Mouse (Mus musculus) macrophage (primary cell): ENCODE measurements around the gene Ppp2r5d. TPM values are rescaled to one million over a fixed set of nuclear protein-coding genes. Genes with fewer than 3 reads are reported as not detected.

ENCODE experiments used
- H3K27ac ChIP-seq: fragments of 350-480 bp; formaldehyde crosslinking; 2 replicates; pipeline ENCODE4 v1.9.0; 2021
- H3K36me3 ChIP-seq: fragments of 350-480 bp; formaldehyde crosslinking; 2 replicates; pipeline ENCODE4 v1.9.0; 2021; ENCODE audit errors: inconsistent target
- H3K4me3 ChIP-seq: fragments of 350-480 bp; formaldehyde crosslinking; 2 replicates; pipeline ENCODE4 v1.9.0; 2021; ENCODE audit errors: inconsistent target
- H3K79me2 ChIP-seq: fragments of 350-480 bp; formaldehyde crosslinking; 2 replicates; pipeline ENCODE4 v1.9.0; 2021; ENCODE audit errors: inconsistent target
- WGBS: methylation state at CpG from one replicate; pipeline ENCODE4 v1.1.7; 2026; ENCODE audit warnings: inconsistent platforms; ENCODE audit not compliant: missing documents; 5-methylcytosine and 5-hydroxymethylcytosine counted together
- polyA plus RNA-seq: library from polyadenylated mRNA; stranded (reverse); fragments of 250-400 nt; gene quantifications from 3 replicates; pipeline ENCODE4 v1.2.4, GENCODE M21; 2018; ENCODE audit warnings: inconsistent platforms
- total RNA-seq, 78 experiments: library from RNA; depleted of rRNA; stranded (reverse); fragments of 250-400 nt; gene quantifications; 1 replicate in 9 of 78; 2 replicates in 24 of 78; 3 replicates in 43 of 78; 4 replicates in 2 of 78; pipeline ENCODE4 v1.2.4; 2018; ENCODE audit warnings: inconsistent platforms in 56 of 78

The Ppp2r5d gene
- 10 to 100 TPM; 14.8 to 73.6 (median 27.2) TPM for total RNA-seq (2018; cell fraction: chromatin; rRNA removed)
- 10 to 100 TPM; 16.6 to 28.7 (median 24.5) TPM for total RNA-seq (2018; cell fraction: cytosol; rRNA removed)
- 10 to 100 TPM in 25 of 26 experiments, 1 to 10 TPM in 1; 9.5 to 37.7 (median 22.8) TPM for total RNA-seq (2018; cell fraction: nucleus; rRNA removed)
- 21.4 to 43.0 TPM (median 30.6 TPM) in 3 replicates for polyA plus RNA-seq

DNA sequence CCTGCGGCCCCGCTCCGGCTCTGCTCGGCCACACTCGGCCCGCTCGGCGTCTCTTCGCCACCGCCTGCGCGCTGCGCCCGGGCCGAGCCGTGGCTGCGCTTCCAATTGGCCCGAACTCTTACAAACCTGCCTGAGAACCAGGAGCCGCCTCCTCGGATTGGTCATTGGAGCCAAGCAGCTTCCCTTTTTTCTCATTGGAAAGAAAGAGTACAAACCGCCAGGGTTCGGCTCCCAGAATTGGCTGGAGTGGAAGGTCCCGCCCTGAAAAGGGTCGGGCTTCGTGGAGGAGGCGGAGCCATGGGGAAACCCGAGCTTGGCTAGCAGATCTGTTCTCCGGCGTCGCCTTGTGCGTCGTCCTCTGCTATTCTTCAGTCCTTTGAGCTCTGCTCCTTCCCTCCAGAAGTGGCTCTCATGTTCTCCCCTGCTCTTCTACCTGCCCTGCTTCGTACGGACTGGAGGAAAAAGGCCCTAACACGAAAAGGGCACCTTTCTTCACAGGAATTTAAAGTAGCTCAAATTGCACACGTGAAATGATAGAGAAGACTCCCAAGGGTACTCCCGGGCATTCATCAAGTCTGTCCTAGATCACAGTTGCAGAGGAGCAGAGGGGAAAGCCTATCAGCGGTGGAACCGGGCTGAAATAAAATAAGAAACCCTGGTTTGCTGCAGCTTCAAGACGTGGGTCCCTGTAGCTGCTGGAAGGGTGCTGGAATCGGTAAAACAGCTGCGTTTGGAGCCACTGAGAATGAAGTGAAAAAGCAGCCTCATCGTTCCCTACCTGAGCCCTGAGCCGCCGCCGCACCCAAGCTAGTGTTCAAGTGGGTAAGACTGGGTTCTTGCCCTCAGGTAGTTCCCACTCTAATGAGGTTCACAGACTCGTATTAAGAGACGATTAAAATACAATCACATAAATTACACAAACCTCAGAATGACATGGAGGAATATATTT, at the start of gene Ppp2r5d:
Gene Ppp2r5d, minus strand, starts transcription at position 225 of the 949 bp plus-strand sequence.
- Histone ChIP-seq H3K36me3 (no peaks in the 10 kb centered on the region), H3K4me3 (peak within 1 kb of the TSS; percentile 53), H3K27ac (peak within 1 kb of the TSS; percentile 4; the same call in 1 of the 2 replicates), H3K79me2 (peaks cover 40% of the 10 kb centered on the region)
- WGBS: 3% methylated on average over 48 of the region's 48 CpGs

DNA sequence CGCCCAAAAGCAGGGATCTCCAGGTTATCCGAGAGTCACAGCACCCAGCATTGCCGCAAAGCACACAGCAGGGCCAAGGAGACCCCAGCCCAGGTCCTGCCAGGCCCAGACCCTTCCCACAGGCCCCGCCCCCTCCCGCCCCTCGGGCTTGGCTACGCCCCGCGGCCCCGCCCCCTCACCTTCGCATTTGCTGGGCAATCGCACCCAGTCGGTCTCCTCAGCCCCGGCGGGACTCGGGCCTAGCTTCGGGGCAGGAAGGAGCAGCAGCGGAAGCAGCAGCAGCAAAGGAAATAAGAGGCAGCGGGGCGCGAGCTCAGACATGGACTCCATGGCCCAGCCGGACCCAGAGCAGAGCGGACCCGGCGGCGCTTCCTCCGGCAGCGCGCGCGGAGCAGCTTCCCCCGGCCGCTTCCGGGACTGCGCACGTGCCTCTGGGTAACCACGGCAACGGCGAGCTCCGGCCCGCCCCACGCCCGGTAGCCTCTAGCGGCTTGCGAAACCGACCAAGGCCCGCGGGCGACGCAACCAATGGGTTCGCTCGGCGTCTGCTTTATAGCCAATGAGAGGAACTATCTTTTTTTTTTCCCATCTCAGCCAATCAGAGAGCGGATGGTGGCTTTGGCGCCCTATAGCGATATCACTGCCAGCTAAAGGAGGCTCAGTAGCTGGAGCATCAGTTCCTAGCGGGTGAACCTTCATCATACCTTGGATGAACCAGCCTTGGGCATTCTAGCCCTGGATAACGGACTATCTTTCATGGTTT, 47.1 kb upstream of the Ppp2r5d start, which contains the start of gene Cnpy3:
Gene Cnpy3, minus strand, starts transcription at position 421 of the 763 bp plus-strand sequence.
- 2% methylated on average over 49 of the region's 58 CpGs for WGBS
- Histone ChIP-seq H3K79me2 (peaks cover 43% of the 10 kb centered on the region), H3K4me3 (peak within 1 kb of the TSS; percentile 44), H3K27ac (peak within 1 kb of the TSS; percentile 86), H3K36me3 (no peaks in the 10 kb centered on the region)

DNA sequence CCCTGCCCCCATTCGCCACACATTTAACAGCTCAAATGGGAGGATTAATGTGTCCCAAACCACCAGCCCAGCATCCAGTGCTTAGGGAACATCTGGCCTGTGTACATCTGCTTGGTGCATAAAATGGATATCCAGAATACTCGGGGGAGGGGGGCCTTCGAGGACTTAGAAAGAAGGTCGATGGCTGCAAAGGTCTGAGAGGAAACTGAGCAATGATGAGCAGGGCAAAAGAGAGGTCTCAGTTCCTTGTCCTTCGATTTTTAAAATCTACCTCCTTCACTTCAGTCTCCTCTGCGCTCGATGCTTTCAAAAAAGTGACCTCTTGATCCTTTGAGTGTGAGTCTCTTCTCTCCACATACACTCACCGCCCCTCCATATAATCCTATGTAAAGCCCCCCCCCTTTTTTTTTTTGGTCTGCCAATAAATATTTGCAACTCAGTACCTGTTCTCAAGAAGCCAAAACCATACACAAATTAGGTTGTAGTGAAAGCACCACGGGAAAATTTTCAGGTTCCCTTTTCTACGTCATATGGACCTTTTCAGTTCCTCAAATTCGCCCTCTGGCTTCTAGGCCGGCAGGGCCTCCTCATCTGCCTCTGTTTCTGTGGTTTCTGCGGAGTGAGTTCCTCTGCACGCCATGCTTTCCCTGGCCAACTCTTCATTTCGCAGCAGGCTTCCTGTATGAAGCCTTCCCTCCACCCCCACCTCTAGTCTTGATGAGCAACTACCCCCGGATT, 46.3 kb upstream of the Ppp2r5d start:
- Histone ChIP-seq H3K79me2 (peaks cover 50% of the 10 kb centered on the region), H3K4me3 (peak overlapping the region; percentile 44), H3K36me3 (peaks cover 4% of the 10 kb centered on the region; the same call in 1 of the 2 replicates), H3K27ac (peak overlapping the region; percentile 86)
- WGBS: 2% methylated on average over 15 of the region's 16 CpGs

DNA sequence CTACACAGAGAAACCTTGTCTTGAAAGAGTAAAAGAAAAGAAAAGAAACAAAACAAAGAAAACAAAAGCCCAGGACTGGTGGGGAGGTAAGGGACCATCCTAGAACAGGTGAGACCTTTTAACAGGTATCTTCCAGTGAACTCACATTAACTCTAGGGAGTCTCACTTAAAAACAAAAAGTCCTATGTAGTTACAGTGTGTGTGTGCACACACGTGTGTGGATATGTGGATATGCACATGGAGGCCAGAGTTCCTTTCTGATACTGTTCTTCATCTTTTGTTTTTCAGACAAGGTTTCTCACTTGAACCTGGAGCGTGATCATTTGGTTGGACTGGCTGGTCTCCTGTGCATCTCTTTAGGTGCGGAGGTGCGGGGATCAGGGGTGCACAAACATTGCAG, 45.7 kb upstream of the Ppp2r5d start:
- Histone ChIP-seq H3K79me2 (peaks cover 57% of the 10 kb centered on the region), H3K27ac (peak overlapping the region; percentile 86), H3K4me3 (peak overlapping the region; percentile 44), H3K36me3 (peaks cover 10% of the 10 kb centered on the region; the same call in 1 of the 2 replicates)
- 51% methylated on average over 4 of the region's 4 CpGs for WGBS

DNA sequence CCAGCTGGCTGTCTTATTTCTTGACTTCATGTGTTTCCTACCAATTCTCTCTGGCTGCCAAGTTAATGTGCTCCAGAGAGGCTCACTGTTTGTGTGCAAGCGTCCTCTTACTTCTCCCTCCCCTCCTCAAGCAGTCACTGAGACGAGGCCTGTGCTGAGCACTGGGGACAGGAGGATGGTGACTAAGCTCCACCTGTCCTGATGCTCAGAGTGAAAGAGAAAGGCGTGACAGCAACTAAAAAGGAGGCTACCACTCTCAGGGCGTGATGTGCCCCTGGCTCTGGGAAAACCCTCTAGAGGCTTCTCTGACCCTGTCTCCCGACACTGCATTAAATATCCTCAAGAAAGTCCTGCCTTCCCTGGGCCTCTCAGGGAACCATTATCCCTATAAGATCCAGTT, 44.4 kb upstream of the Ppp2r5d start:
- peaks cover 14% of the 10 kb centered on the region; the same call in 1 of the 2 replicates for H3K36me3 ChIP-seq
- 76% methylated on average over 5 of the region's 5 CpGs for WGBS
- no peak overlapping the region for H3K27ac ChIP-seq
- peaks cover 70% of the 10 kb centered on the region for H3K79me2 ChIP-seq
- no peak overlapping the region for H3K4me3 ChIP-seq

DNA sequence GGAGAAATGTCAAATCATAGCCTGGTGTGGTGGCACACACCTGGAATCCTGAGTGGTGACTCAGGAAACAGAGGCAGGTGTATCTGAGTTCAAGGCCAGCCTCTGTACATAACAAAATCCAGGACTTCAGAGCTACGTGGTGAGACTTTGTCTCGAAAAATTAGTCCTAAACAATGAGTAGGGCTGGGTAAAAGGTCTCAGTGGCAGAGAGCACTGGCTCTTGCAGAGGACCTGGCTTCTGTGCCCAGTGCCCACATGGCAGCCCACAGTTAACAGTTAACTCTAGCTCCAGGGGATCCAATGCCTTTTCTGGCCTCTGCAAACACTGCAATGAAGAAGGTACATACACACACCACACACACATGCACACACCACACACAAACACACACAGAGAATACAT, 42.9 kb upstream of the Ppp2r5d start:
- Histone ChIP-seq H3K27ac (peak overlapping the region; percentile 46), H3K36me3 (peaks cover 28% of the 10 kb centered on the region), H3K79me2 (peaks cover 84% of the 10 kb centered on the region), H3K4me3 (no peak overlapping the region)
- 92% methylated on average over 2 of the region's 2 CpGs for WGBS

DNA sequence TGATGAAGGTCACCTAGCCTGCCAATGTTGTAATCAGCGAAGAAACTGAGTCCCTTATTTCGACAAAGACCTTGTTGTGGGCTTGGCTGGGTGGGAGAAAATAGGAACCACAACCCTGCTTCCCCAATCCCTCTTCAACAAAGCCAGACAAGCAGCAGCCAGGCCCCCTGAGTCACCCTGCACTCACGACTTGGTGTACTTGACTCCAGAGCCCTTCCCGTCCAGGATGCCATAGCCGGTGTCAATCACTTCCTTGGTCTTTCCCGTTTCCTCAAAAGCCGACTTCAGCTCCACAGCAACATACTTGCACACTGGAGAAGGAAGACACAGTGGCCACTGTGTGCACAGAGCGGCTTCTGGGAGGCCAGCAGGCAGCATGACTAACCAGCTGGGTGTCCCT, 42.3 kb upstream of the Ppp2r5d start:
- Histone ChIP-seq H3K36me3 (peaks cover 34% of the 10 kb centered on the region), H3K4me3 (no peak overlapping the region), H3K79me2 (peaks cover 89% of the 10 kb centered on the region), H3K27ac (peak overlapping the region; percentile 46)
- 19% methylated on average over 8 of the region's 8 CpGs for WGBS

DNA sequence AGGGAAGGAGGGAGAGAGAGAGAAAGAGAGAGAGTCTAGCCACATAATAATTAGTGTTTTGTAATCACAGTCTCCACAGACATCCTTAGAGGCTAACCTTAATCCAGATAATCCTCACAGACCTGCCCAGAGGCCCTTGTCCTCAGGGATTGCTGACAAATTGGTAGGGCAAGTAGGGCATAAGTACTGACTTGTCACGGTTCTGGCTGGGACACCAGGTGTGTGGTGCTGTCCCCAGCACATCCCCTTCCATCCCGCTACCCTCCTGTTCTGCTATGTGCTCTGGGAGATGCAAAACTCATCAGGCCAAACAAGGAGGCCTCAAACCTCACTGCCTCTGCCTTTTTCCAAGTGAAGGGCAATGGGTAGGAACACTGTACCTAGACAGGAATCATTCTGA, 40.6 kb upstream of the Ppp2r5d start:
- Histone ChIP-seq H3K27ac (no peak overlapping the region), H3K36me3 (peaks cover 47% of the 10 kb centered on the region), H3K4me3 (no peak overlapping the region), H3K79me2 (peaks cover 82% of the 10 kb centered on the region)
- 100% methylated on average over 2 of the region's 2 CpGs for WGBS

DNA sequence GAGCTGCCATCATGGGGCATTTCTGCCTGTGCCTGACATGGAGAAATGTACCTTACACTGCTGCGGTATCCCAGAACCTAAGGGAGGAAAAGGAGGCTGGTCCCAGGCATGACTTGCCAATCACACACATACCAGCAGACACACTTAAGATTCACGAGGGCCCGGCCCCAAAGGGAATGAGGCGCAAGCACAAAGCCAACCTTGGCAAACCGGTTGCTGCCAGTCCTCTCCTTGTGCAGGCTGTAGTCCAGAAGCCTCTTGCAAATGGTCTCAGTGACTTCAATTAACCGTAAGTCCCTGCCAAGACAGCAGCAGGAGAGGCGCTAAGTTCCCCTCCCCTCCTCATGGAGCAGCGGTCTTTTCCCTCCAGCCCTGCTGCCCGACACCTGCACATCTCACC, 38.1 kb upstream of the Ppp2r5d start:
- Histone ChIP-seq H3K4me3 (no peak overlapping the region), H3K27ac (no peak overlapping the region), H3K79me2 (peaks cover 57% of the 10 kb centered on the region), H3K36me3 (peaks cover 47% of the 10 kb centered on the region)
- WGBS: 90% methylated on average over 7 of the region's 9 CpGs

DNA sequence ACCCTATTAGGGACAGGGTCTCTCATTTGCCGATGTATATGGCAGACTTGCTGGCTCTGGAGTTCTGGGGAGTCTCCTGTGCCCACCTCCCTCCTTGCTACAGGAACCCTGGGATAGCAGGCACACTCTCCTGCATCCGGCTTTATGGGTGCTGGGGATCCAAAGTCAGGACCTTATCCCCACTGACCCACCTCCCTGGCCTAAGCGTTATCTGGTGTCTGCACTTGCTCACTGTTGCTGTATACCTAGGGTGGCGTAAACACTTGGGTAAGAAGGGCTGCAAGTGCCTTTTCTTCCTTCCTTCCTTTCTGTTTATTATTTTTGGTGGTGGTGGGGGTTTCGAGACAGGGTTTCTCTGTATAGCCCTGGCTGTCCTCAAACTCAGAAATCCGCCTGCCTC, 36.4 kb upstream of the Ppp2r5d start:
- Histone ChIP-seq H3K79me2 (peaks cover 40% of the 10 kb centered on the region; the same call in 1 of the 2 replicates), H3K27ac (no peak overlapping the region), H3K36me3 (peaks cover 58% of the 10 kb centered on the region), H3K4me3 (no peak overlapping the region)
- WGBS: 97% methylated on average over 6 of the region's 6 CpGs

DNA sequence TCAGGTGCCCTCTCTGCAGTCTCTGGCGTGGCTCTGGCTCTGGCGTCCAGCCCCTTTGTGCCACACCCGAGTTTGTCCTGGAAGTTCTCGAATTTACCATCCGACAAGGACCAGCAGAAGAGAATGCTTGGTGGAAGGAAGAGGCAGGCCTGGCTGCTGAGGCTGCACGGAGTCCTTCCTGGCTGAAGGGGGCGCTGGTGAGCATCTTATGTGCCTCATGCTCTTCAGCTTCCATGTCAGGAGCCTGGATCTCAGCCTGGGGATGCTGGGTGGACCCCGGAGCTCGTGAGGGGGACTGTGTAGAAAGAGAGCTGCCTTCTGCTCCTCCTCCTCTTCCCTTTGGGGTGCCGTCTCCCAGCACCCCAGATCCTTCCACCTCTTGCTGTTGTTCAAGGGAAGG, 31.2 kb upstream of the Ppp2r5d start:
- no peaks in the 10 kb centered on the region; the same call in 1 of the 2 replicates for H3K79me2 ChIP-seq
- WGBS: 79% methylated on average over 10 of the region's 10 CpGs
- no peak overlapping the region for H3K27ac ChIP-seq
- H3K36me3 ChIP-seq: peaks cover 32% of the 10 kb centered on the region; the same call in 1 of the 2 replicates
- no peak overlapping the region for H3K4me3 ChIP-seq

DNA sequence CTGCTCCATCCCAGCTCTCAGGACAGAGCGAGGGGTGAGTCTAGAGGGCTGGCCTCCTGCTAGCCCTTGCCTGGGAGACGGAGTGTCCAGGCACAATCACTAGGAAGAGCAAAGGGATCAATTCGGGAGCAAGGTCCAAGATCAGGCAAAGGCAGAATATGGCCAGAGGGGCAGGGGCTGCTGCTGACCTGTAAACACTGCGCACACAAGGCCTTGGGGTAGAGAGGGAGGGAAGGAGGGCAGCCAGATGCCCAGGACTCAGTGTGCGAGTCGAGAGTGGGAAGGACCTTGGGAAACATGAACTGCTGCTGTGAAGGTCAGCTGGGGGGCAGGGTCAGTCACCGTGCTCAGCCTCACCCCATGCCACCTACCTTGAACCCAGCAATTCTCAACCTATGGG, 30.4 kb upstream of the Ppp2r5d start:
- Histone ChIP-seq H3K4me3 (no peak overlapping the region), H3K36me3 (peaks cover 30% of the 10 kb centered on the region; the same call in 1 of the 2 replicates), H3K79me2 (no peaks in the 10 kb centered on the region), H3K27ac (no peak overlapping the region)
- WGBS: 98% methylated on average over 7 of the region's 7 CpGs

DNA sequence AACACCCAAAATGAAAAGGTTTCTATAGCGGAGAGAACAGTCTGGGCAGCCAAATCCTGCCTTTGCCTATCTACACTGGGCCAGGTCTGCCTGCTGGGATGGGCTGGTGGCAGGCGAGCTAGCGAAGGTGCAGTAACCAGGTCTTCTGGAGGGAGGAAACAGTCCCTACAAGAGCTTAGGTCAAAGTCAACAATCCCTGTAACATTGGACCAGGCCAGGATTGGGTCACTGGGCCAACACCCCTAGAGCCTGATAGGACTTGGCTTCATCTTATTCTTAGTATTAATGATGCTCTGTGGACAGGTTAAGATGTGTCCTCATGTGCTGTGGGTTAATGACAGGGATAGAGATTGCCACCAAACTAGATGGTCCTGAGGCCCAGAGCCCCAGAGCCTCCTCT, 29.1 kb upstream of the Ppp2r5d start:
- Histone ChIP-seq H3K36me3 (peaks cover 30% of the 10 kb centered on the region; the same call in 1 of the 2 replicates), H3K27ac (no peak overlapping the region), H3K4me3 (no peak overlapping the region), H3K79me2 (no peaks in the 10 kb centered on the region)
- WGBS: 100% methylated on average over 3 of the region's 3 CpGs

DNA sequence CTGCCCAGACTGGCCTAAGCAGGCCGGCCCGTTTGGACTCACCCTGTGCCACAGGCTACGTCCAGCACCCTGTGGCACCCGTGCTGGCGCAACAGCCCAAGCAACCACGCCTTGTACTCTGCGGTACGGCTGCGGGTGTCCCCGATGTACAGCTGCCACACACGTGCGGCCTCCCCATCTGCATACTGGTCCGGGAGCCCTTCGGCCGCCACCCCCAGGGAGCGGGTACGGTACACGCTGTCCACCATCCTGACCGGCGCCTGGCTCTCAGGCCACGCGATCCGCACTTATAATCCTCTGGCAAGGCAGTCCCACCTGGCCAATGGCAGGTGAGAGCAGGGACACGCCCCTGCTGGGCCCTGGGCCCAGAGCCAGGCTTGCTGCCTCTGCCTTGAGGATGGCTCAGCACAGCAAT, 24.0 kb upstream of the Ppp2r5d start, which contains the start of gene Gnmt:
Gene Gnmt, minus strand, starts transcription at position 265 of the 415 bp plus-strand sequence.
- 56% methylated on average over 24 of the region's 24 CpGs for WGBS
- H3K4me3 ChIP-seq: no peak within 1 kb of the TSS
- H3K79me2 ChIP-seq: no peaks in the 10 kb centered on the region
- no peak within 1 kb of the TSS for H3K27ac ChIP-seq
- 0 out of 2 replicates have a peak, but pooled peaks cover 7% of the 10 kb centered on the region for H3K36me3 ChIP-seq
